Mouse (Mus musculus): ENCODE results near the gene Cdh24. TPM values are rescaled to one million over a fixed set of nuclear protein-coding genes. Genes with fewer than 3 reads are reported as not detected.
"Not testable (repeated sequence)": the region's sequence is repeated elsewhere in the genome, so short reads cannot be mapped to it uniquely, and the experiment has no call there.

The Cdh24 gene
- polyA plus RNA-seq, 1 experiment from 2014 or later = 2.1 TPM

DNA sequence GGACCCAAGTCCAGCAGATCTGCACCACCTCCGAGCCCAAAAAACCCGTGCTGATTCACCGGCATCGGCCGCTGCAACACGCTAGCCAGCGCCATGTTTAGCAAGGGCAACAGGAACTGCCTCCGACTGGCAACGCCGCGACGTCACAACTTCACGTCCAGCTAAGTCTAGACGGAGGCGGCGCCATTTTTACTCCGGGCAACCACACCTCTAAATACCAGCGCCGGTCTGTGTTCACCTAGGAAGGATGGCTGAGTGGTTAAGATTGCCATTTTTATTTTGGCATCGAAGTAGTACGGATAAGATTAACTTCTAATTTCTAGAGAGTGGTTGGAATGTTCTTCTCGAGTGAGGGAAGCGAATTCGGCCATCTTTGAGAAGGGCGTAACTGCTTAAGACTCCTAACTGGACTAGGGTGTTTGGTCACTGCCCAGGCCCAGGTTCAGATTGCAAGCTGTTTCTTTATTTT, 23.2 kb downstream of the Cdh24 start, which contains the start of gene Psmb5:
TSS of gene Psmb5 (minus strand) at position 126 of the 469 bp plus-strand sequence.
- Histone ChIP-seq H3K36me3 (ENCODE audit: control insufficient read depth, insufficient read depth, low read length) (peaks cover 15% of the 10 kb centered on the region), H3K9ac (ENCODE audit: low read length) (peak within 1 kb of the TSS; percentile 90), H3K4me1 (replicated peaks; ENCODE audit: control insufficient read depth, insufficient read depth, low read length) (peaks cover 7% of the 10 kb centered on the region), H3K27ac (ENCODE audit: low read length) (peak within 1 kb of the TSS; percentile 67), H3K9me3 (ENCODE audit: control insufficient read depth, low read length) (no peaks in the 10 kb centered on the region), H3K4me2 (ENCODE audit: low read depth, low read length) (peak within 1 kb of the TSS; percentile 86), H3K4me3 (ENCODE audit: low read length) (peak within 1 kb of the TSS; percentile 89), H3K27me3 (ENCODE audit: control insufficient read depth, insufficient read depth, low read depth, low read length) (no peaks in the 10 kb centered on the region)
- ATAC-seq (ENCODE audit: low read depth) = peak; percentile 92
- under 1% methylated on average over 22 of the region's 25 CpGs for WGBS

- peak overlapping the region; percentile 86 for H3K4me2 ChIP-seq (ENCODE audit: low read depth, low read length)
Observed at GRCm38 (mm10) chr14:54617152-54617896, 23.8 kb downstream of the Cdh24 start.

GRCm38 (mm10) chr14:54616226-54616825, 24.8 kb downstream of the Cdh24 start:
- Histone ChIP-seq H3K36me3 (ENCODE audit: control insufficient read depth, insufficient read depth, low read length) (peaks cover 22% of the 10 kb centered on the region), H3K9me3 (ENCODE audit: control insufficient read depth, low read length) (no peaks in the 10 kb centered on the region), H3K27ac (ENCODE audit: low read length) (no peak overlapping the region), H3K4me3 (ENCODE audit: low read length) (no peak overlapping the region; the same call in 1 of the 2 replicates), H3K4me2 (ENCODE audit: low read depth, low read length) (no peak overlapping the region), H3K4me1 (replicated peaks; ENCODE audit: control insufficient read depth, insufficient read depth, low read length) (peaks cover 7% of the 10 kb centered on the region), H3K9ac (ENCODE audit: low read length) (no peak overlapping the region), H3K27me3 (ENCODE audit: control insufficient read depth, insufficient read depth, low read depth, low read length) (no peaks in the 10 kb centered on the region)
- ATAC-seq (ENCODE audit: low read depth) = no peak
- 91% methylated on average over 16 of the region's 16 CpGs for WGBS

More at GRCm38 (mm10) chr14:54617152-54617896, 23.8 kb downstream of the Cdh24 start:
- H3K9ac ChIP-seq (ENCODE audit: low read length) = peak overlapping the region; percentile 90
- peaks cover 7% of the 10 kb centered on the region for H3K4me1 ChIP-seq (replicated peaks; ENCODE audit: control insufficient read depth, insufficient read depth, low read length)
- H3K4me3 ChIP-seq (ENCODE audit: low read length) = peak overlapping the region; percentile 89
- H3K27ac ChIP-seq (ENCODE audit: low read length) = peak overlapping the region; percentile 67
- H3K27me3 ChIP-seq (ENCODE audit: control insufficient read depth, insufficient read depth, low read depth, low read length) = no peaks in the 10 kb centered on the region
- ATAC-seq (ENCODE audit: low read depth) = peak; percentile 58
- H3K36me3 ChIP-seq (ENCODE audit: control insufficient read depth, insufficient read depth, low read length) = peaks cover 19% of the 10 kb centered on the region
- WGBS = 2% methylated on average over 36 of the region's 38 CpGs
- H3K9me3 ChIP-seq (ENCODE audit: control insufficient read depth, low read length) = no peaks in the 10 kb centered on the region

DNA sequence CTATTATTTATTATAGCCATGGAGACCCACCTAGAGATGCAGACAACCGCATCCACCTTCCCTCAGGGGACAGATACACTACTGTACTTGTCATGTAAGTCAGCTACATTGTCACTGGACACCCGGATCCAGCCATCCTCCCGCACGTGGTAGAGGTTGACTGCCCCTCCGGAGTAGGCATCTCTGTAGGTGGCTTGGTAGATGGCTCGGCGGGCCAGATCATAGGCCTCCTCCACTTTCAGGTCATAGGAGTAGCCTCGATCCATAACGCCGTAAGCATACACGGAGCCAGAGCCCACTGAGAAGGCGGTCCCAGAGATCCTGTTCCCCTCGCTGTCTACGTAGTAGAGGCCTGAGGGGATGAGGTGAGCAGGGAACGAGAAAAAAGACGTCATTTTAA, 27.0 kb downstream of the Cdh24 start:
- 94% methylated on average over 14 of the region's 16 CpGs for WGBS

DNA sequence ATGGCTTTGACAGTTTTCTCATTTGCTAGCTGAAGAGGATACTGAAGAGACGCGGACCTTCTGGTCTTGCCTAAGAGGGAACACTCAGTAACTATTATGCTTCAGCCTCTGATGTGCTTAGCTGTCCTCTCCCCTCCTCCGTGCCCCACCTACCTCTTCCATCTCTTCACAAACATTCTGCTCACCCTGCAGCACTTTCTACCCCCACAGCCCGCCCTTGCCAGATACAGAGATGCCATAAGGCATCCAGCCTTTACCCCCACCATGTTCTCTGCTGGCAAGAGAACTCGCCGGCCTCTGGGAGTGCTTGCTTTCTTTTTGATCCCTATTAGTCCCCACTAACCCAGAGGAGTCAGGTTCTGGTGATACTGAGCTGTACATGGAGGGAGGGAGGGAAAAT, 30.5 kb downstream of the Cdh24 start:
- no peak overlapping the region for H3K4me2 ChIP-seq (ENCODE audit: low read depth, low read length)
- no peak overlapping the region for H3K9ac ChIP-seq (ENCODE audit: low read length)
- H3K27me3 ChIP-seq (ENCODE audit: control insufficient read depth, insufficient read depth, low read depth, low read length) = no peaks in the 10 kb centered on the region
- H3K27ac ChIP-seq (ENCODE audit: low read length) = no peak overlapping the region
- H3K4me3 ChIP-seq (ENCODE audit: low read length) = no peak overlapping the region
- 0 out of 2 replicates have a peak, but pooled peaks cover 2% of the 10 kb centered on the region for H3K4me1 ChIP-seq (replicated peaks; ENCODE audit: control insufficient read depth, insufficient read depth, low read length)
- no peaks in the 10 kb centered on the region for H3K9me3 ChIP-seq (ENCODE audit: control insufficient read depth, low read length)
- no peak for ATAC-seq (ENCODE audit: low read depth)
- peaks cover 21% of the 10 kb centered on the region for H3K36me3 ChIP-seq (ENCODE audit: control insufficient read depth, insufficient read depth, low read length)
- WGBS = 76% methylated on average over 6 of the region's 6 CpGs

More for the DNA sequence above, 27.0 kb downstream of the Cdh24 start:
- H3K4me2 ChIP-seq (ENCODE audit: low read depth, low read length); H3K9ac ChIP-seq (ENCODE audit: low read length); H3K27me3 ChIP-seq (ENCODE audit: control insufficient read depth, insufficient read depth, low read depth, low read length); ATAC-seq (ENCODE audit: low read depth); H3K4me1 ChIP-seq (replicated peaks; ENCODE audit: control insufficient read depth, insufficient read depth, low read length); H3K9me3 ChIP-seq (ENCODE audit: control insufficient read depth, low read length); H3K4me3 ChIP-seq (ENCODE audit: low read length); H3K27ac ChIP-seq (ENCODE audit: low read length): not testable (repeated sequence)
- H3K36me3 ChIP-seq (ENCODE audit: control insufficient read depth, insufficient read depth, low read length) = peaks cover 22% of the 10 kb centered on the region

- Histone ChIP-seq H3K4me3 (ENCODE audit: low read length) (no peak overlapping the region), H3K4me2 (ENCODE audit: low read depth, low read length) (no peak overlapping the region), H3K27ac (ENCODE audit: low read length) (no peak overlapping the region), H3K36me3 (ENCODE audit: control insufficient read depth, insufficient read depth, low read length) (peaks cover 14% of the 10 kb centered on the region), H3K27me3 (ENCODE audit: control insufficient read depth, insufficient read depth, low read depth, low read length) (no peaks in the 10 kb centered on the region), H3K9ac (ENCODE audit: low read length) (no peak overlapping the region), H3K9me3 (ENCODE audit: control insufficient read depth, low read length) (no peaks in the 10 kb centered on the region), H3K4me1 (replicated peaks; ENCODE audit: control insufficient read depth, insufficient read depth, low read length) (peaks cover 2% of the 10 kb centered on the region; the same call in 1 of the 2 replicates)
- 78% methylated on average over 4 of the region's 4 CpGs for WGBS
- no peak for ATAC-seq (ENCODE audit: low read depth)
Observed at GRCm38 (mm10) chr14:54609962-54610361, 31.2 kb downstream of the Cdh24 start.

DNA sequence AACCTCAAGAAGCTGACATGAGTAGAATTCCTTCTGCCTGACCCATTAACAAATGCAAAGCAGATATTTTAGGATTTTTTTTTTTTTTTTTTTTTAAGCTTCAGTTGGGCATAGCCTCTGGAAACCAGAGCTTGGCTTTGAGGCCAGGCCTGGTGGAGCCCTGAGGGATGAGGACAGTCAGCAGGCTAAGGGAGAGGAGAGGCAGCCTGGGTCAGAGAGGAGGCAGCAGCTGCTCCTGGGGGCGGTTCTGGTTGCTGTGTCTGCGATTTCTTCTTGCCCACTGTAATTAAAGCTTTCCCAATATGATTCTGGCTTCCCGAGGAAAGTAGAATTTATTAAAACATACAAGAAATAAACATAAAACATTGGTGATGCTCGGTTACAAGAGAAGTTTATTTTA, 31.9 kb downstream of the Cdh24 start:
- Histone ChIP-seq H3K4me1 (replicated peaks; ENCODE audit: control insufficient read depth, insufficient read depth, low read length) (peaks cover 4% of the 10 kb centered on the region; the same call in 1 of the 2 replicates), H3K27ac (ENCODE audit: low read length) (no peak overlapping the region), H3K4me2 (ENCODE audit: low read depth, low read length) (no peak overlapping the region), H3K36me3 (ENCODE audit: control insufficient read depth, insufficient read depth, low read length) (peaks cover 11% of the 10 kb centered on the region), H3K4me3 (ENCODE audit: low read length) (no peak overlapping the region), H3K9ac (ENCODE audit: low read length) (no peak overlapping the region), H3K27me3 (ENCODE audit: control insufficient read depth, insufficient read depth, low read depth, low read length) (no peaks in the 10 kb centered on the region), H3K9me3 (ENCODE audit: control insufficient read depth, low read length) (no peaks in the 10 kb centered on the region)
- no peak for ATAC-seq (ENCODE audit: low read depth)
- 48% methylated on average over 4 of the region's 4 CpGs for WGBS

- no peaks in the 10 kb centered on the region for H3K9me3 ChIP-seq (ENCODE audit: control insufficient read depth, low read length)
- ATAC-seq (ENCODE audit: low read depth) = no peak
- H3K27ac ChIP-seq (ENCODE audit: low read length) = no peak overlapping the region; the same call in 1 of the 2 replicates
- no peak overlapping the region; the same call in 1 of the 2 replicates for H3K9ac ChIP-seq (ENCODE audit: low read length)
- 26% methylated on average over 8 of the region's 8 CpGs for WGBS
- H3K27me3 ChIP-seq (ENCODE audit: control insufficient read depth, insufficient read depth, low read depth, low read length) = no peaks in the 10 kb centered on the region
- H3K36me3 ChIP-seq (ENCODE audit: control insufficient read depth, insufficient read depth, low read length) = peaks cover 3% of the 10 kb centered on the region; the same call in 1 of the 2 replicates
- no peak overlapping the region for H3K4me2 ChIP-seq (ENCODE audit: low read depth, low read length)
- H3K4me3 ChIP-seq (ENCODE audit: low read length) = no peak overlapping the region
- H3K4me1 ChIP-seq (replicated peaks; ENCODE audit: control insufficient read depth, insufficient read depth, low read length) = peaks cover 10% of the 10 kb centered on the region
Observed at GRCm38 (mm10) chr14:54607226-54607625, 33.9 kb downstream of the Cdh24 start.

GRCm38 (mm10) chr14:54605752-54606321, 35.3 kb downstream of the Cdh24 start, which contains the start of gene 4931414P19Rik:
4931414P19Rik (minus strand) TSS chr14:54605993.
- peak within 1 kb of the TSS; percentile 91 for H3K27ac ChIP-seq (ENCODE audit: low read length)
- H3K36me3 ChIP-seq (ENCODE audit: control insufficient read depth, insufficient read depth, low read length) = no peaks in the 10 kb centered on the region
- H3K4me3 ChIP-seq (ENCODE audit: low read length) = peak within 1 kb of the TSS; percentile 62
- H3K9me3 ChIP-seq (ENCODE audit: control insufficient read depth, low read length) = no peaks in the 10 kb centered on the region
- no peaks in the 10 kb centered on the region for H3K27me3 ChIP-seq (ENCODE audit: control insufficient read depth, insufficient read depth, low read depth, low read length)
- peak within 1 kb of the TSS; percentile 71 for H3K4me2 ChIP-seq (ENCODE audit: low read depth, low read length)
- WGBS = 0% methylated on average over 28 of the region's 39 CpGs
- peak within 1 kb of the TSS; percentile 79 for H3K9ac ChIP-seq (ENCODE audit: low read length)
- peaks cover 11% of the 10 kb centered on the region for H3K4me1 ChIP-seq (replicated peaks; ENCODE audit: control insufficient read depth, insufficient read depth, low read length)
- ATAC-seq (ENCODE audit: low read depth) = peak; percentile 73
